Mouse (Mus musculus) lung, adult 2 months (tissue): ENCODE results near the gene Lkaaear1.

Experiments used
- CTCF ChIP-seq: fragments of 200-500 bp; IDR thresholded peaks from 2 replicates; pipeline ENCODE4 v1.5.1; 2011; ENCODE audit warnings: mild to moderate bottlenecking, low read length, control low read depth; ENCODE audit not compliant: insufficient read depth
- POLR2A ChIP-seq: fragments of 200-500 bp; IDR thresholded peaks from 2 replicates; pipeline ENCODE4 v1.6.1; 2011; ENCODE audit warnings: low read depth, mild to moderate bottlenecking, control low read depth, low read length, borderline replicate concordance; ENCODE audit errors: extremely low read depth

DNA sequence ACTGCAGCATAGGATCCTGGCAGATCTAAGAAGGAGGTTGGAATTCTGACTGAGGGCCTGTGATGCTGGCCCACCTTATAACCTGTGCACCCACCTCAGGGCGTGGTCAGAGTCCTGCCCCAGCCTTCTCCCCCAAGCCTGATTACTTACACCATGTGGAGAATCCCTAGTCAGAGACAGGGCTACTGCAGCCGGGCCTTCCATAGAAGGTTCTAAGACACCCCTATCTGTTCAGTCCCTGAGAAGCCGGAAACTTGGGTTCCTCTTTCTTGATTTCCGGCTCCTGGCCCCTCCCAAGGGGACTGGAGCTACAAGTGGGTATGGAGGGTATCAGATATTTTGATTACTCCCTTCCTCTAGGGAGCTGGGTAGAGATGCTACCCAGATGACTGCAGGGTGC lies 6.7 kb downstream of the Lkaaear1 start:
- TF ChIP-seq CTCF (no peak), POLR2A (no peak)
